Mouse (Mus musculus): ENCODE measurements around the gene Mst1. TPM values are rescaled to one million over a fixed set of nuclear protein-coding genes. Genes with fewer than 3 reads are reported as not detected.

Mst1 gene
- polyA plus RNA-seq, 1 experiment: 0.65 TPM

GRCm38 (mm10) chr9:108117143-108117542 is 36.9 kb downstream of the Mst1 start:
- TF ChIP-seq REST (IDR thresholded peaks at IDR 0.05; ENCODE audit: insufficient read depth, insufficient read length): no peak
- no peak for TF ChIP-seq TCF12 (IDR thresholded peaks at IDR 0.05; ENCODE audit: insufficient read depth, poor library complexity, severe bottlenecking)
- no peak for TF ChIP-seq MYOG (IDR thresholded peaks at IDR 0.05; ENCODE audit: control insufficient read depth in 1 of 3, insufficient read depth in 1 of 3, insufficient read length in 2 of 3, low read depth in 2 of 3)
- no peak for TF ChIP-seq POLR2AphosphoS2 (IDR thresholded peaks at IDR 0.05; ENCODE audit: insufficient read length, low read depth)
- TF ChIP-seq POLR2A (IDR thresholded peaks at IDR 0.05; ENCODE audit: insufficient read length, low read depth): no peak
- TF ChIP-seq MYOD1 (IDR thresholded peaks at IDR 0.05; ENCODE audit: control insufficient read depth in 1 of 3, insufficient read length in 2 of 3, low read depth in 2 of 3): no peak
- TF ChIP-seq SRF (IDR thresholded peaks at IDR 0.05; ENCODE audit: control insufficient read depth, insufficient read length, low read depth): no peak
- TF ChIP-seq E2F4 (IDR thresholded peaks at IDR 0.05; ENCODE audit: insufficient read depth): no peak
- Histone ChIP-seq H3K36me3 (ENCODE audit: control insufficient read depth, insufficient read depth) (no peaks in the 10 kb centered on the region), H3K4me3 (no peak overlapping the region), H3K4me2 (ENCODE audit: low read depth) (no peak overlapping the region), H3K27me3 (ENCODE audit: control insufficient read depth, insufficient read depth, insufficient read length) (no peaks in the 10 kb centered on the region), H3K79me2 (ENCODE audit: control insufficient read depth, insufficient read depth) (no peaks in the 10 kb centered on the region), H3ac (ENCODE audit: control insufficient read depth, insufficient read length) (no peak overlapping the region)

- no peaks in the 10 kb centered on the region for H3K79me2 ChIP-seq (ENCODE audit: control insufficient read depth, insufficient read depth)
- peak overlapping the region; percentile 66 for H3K4me2 ChIP-seq (ENCODE audit: low read depth)
- no peaks in the 10 kb centered on the region for H3K27me3 ChIP-seq (ENCODE audit: control insufficient read depth, insufficient read depth, insufficient read length)
- TF ChIP-seq MYOG (IDR thresholded peaks at IDR 0.05; ENCODE audit: control insufficient read depth in 1 of 3, insufficient read depth in 1 of 3, insufficient read length in 2 of 3, low read depth in 2 of 3) (peak in 1 of 3 experiments; percentile 76), MYOD1 (IDR thresholded peaks at IDR 0.05; ENCODE audit: control insufficient read depth in 1 of 3, insufficient read length in 2 of 3, low read depth in 2 of 3) (peak in 2 of 3 experiments; percentile 72 to 93), E2F4 (IDR thresholded peaks at IDR 0.05; ENCODE audit: insufficient read depth) (no peak)
- H3K36me3 ChIP-seq (ENCODE audit: control insufficient read depth, insufficient read depth): no peaks in the 10 kb centered on the region
- no peak overlapping the region for H3ac ChIP-seq (ENCODE audit: control insufficient read depth, insufficient read length)
- H3K4me3 ChIP-seq: no peak overlapping the region
Observed at GRCm38 (mm10) chr9:108119891-108120411, 39.7 kb downstream of the Mst1 start.

GRCm38 (mm10) chr9:108120671-108121070 is 40.4 kb downstream of the Mst1 start:
- peak overlapping the region; percentile 63 for H3K4me2 ChIP-seq (ENCODE audit: low read depth)

GRCm38 (mm10) chr9:108121170-108121969 is 41.1 kb downstream of the Mst1 start:
- no peak for TF ChIP-seq USF1 (IDR thresholded peaks at IDR 0.05; ENCODE audit: low read depth)
- TF ChIP-seq MYOG (IDR thresholded peaks at IDR 0.05; ENCODE audit: control insufficient read depth in 1 of 3, insufficient read depth in 1 of 3, insufficient read length in 2 of 3, low read depth in 2 of 3): peak; percentile 17 to 80 (median 51)
- no peak for TF ChIP-seq REST (IDR thresholded peaks at IDR 0.05; ENCODE audit: insufficient read depth, insufficient read length)
- no peak for TF ChIP-seq SRF (IDR thresholded peaks at IDR 0.05; ENCODE audit: control insufficient read depth, insufficient read length, low read depth)
- TF ChIP-seq TCF12 (IDR thresholded peaks at IDR 0.05; ENCODE audit: insufficient read depth, poor library complexity, severe bottlenecking): no peak
- TF ChIP-seq POLR2AphosphoS2 (IDR thresholded peaks at IDR 0.05; ENCODE audit: insufficient read length, low read depth): no peak
- peak in 2 of 3 experiments; percentile 27 to 74 for TF ChIP-seq MYOD1 (IDR thresholded peaks at IDR 0.05; ENCODE audit: control insufficient read depth in 1 of 3, insufficient read length in 2 of 3, low read depth in 2 of 3)
- Histone ChIP-seq H3K79me2 (ENCODE audit: control insufficient read depth, insufficient read depth) (no peaks in the 10 kb centered on the region), H3ac (ENCODE audit: control insufficient read depth, insufficient read length) (no peak overlapping the region), H3K27me3 (ENCODE audit: control insufficient read depth, insufficient read depth, insufficient read length) (no peaks in the 10 kb centered on the region), H3K4me3 (no peak overlapping the region), H3K4me2 (ENCODE audit: low read depth) (peak overlapping the region; percentile 63), H3K36me3 (ENCODE audit: control insufficient read depth, insufficient read depth) (no peaks in the 10 kb centered on the region)

More at GRCm38 (mm10) chr9:108120671-108121070, 40.4 kb downstream of the Mst1 start:
- no peaks in the 10 kb centered on the region for H3K36me3 ChIP-seq (ENCODE audit: control insufficient read depth, insufficient read depth)
- no peaks in the 10 kb centered on the region for H3K27me3 ChIP-seq (ENCODE audit: control insufficient read depth, insufficient read depth, insufficient read length)
- H3K4me3 ChIP-seq: no peak overlapping the region
- peak; percentile 12 for TF ChIP-seq USF1 (IDR thresholded peaks at IDR 0.05; ENCODE audit: low read depth)
- no peak for TF ChIP-seq SRF (IDR thresholded peaks at IDR 0.05; ENCODE audit: control insufficient read depth, insufficient read length, low read depth)
- TF ChIP-seq MYOD1 (IDR thresholded peaks at IDR 0.05; ENCODE audit: control insufficient read depth in 1 of 3, insufficient read length in 2 of 3, low read depth in 2 of 3): peak in 1 of 3 experiments; percentile 41
- TF ChIP-seq REST (IDR thresholded peaks at IDR 0.05; ENCODE audit: insufficient read depth, insufficient read length): no peak
- no peak overlapping the region for H3ac ChIP-seq (ENCODE audit: control insufficient read depth, insufficient read length)
- H3K79me2 ChIP-seq (ENCODE audit: control insufficient read depth, insufficient read depth): no peaks in the 10 kb centered on the region

GRCm38 (mm10) chr9:108123916-108124315 is 43.7 kb downstream of the Mst1 start:
- Histone ChIP-seq H3K79me2 (ENCODE audit: control insufficient read depth, insufficient read depth) (no peaks in the 10 kb centered on the region), H3K4me2 (ENCODE audit: low read depth) (no peak overlapping the region), H3ac (ENCODE audit: control insufficient read depth, insufficient read length) (no peak overlapping the region), H3K36me3 (ENCODE audit: control insufficient read depth, insufficient read depth) (no peaks in the 10 kb centered on the region), H3K4me3 (no peak overlapping the region), H3K27me3 (ENCODE audit: control insufficient read depth, insufficient read depth, insufficient read length) (no peaks in the 10 kb centered on the region)
- no peak for TF ChIP-seq CEBPB (IDR thresholded peaks at IDR 0.05; ENCODE audit: insufficient read depth, poor library complexity, severe bottlenecking)
- TF ChIP-seq USF1 (IDR thresholded peaks at IDR 0.05; ENCODE audit: low read depth): no peak
- no peak for TF ChIP-seq MAX (IDR thresholded peaks at IDR 0.05; ENCODE audit: low read depth)
- TF ChIP-seq SRF (IDR thresholded peaks at IDR 0.05; ENCODE audit: control insufficient read depth, insufficient read length, low read depth): no peak
